Mouse (Mus musculus): Measurements from ENCODE around the gene Hoxb4.

Hoxb4 gene

GRCm38 (mm10) chr11:96328605-96329004 lies 10.5 kb downstream of the Hoxb4 start:
- DNase-seq (ENCODE audit: extremely low read depth, insufficient read length, low spot score) = no peak

- no peak for DNase-seq (ENCODE audit: extremely low read depth, insufficient read length, low spot score)
Measured at GRCm38 (mm10) chr11:96332105-96332504, 14.0 kb downstream of the Hoxb4 start.

DNA sequence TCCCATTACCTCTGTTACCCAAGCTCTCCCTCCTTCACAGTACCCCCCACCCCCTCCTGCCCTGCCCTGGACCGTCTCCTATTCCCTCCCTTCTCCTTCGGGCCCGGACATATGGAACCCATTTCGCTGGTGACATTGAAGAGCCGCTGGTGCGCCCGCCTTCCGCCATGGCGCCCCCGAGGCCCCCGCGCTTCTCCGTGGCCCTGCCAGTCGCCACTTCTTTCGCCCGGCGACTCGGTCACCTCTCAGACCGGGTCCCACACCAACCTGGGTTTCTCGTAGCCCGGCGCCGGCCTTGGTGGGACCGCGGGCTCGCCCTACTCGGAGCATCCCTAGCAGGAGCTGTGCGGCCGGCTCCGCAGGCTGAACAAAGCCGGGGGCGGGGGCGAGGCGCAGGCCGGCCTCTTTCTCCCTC lies 14.6 kb downstream of the Hoxb4 start:
- no peak for DNase-seq (ENCODE audit: extremely low read depth, insufficient read length, low spot score)

DNA sequence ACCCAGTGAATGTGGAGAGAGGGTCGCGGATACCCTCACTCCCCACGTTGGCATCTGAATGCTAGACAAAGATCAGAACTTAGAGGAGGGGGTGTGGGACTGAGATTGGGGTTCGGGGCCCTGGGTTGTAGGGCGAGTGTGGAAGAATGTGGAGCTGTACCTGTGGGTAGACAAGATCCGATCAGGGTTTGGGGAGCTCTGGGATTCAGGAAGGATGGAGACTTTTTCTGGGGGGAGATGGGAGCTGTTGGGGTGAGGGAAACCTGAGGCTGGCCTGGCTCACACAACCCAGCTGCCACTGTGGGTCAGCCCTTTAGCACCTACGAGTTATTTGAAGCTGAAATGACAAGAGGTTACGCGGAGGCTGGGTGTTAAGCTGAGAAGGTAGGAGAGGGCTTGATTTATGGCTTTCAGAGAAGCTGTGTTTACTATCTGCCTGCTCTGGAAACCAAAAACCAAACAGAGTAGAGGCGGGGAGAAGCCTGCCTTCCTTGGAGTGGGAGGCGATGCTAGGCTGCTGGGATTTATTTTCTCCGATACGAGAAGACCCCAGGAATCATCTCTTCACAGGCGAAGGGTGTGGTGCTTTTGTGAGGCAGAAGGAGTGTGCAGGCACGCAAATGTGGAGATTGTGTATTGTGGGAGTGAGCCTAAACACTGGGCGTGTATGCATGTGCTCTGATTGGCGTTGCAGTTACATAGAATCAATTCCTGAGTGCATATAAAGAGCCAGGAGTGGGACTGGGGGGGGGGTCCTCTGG lies 15.4 kb downstream of the Hoxb4 start:
- no peak for DNase-seq (ENCODE audit: extremely low read depth, insufficient read length, low spot score)

GRCm38 (mm10) chr11:96334002-96334364 lies 15.9 kb downstream of the Hoxb4 start:
- no peak for DNase-seq (ENCODE audit: extremely low read depth, insufficient read length, low spot score)

GRCm38 (mm10) chr11:96334998-96335397 lies 16.9 kb downstream of the Hoxb4 start:
- no peak for DNase-seq (ENCODE audit: extremely low read depth, insufficient read length, low spot score)

- DNase-seq (ENCODE audit: extremely low read depth, insufficient read length, low spot score) = no peak
Measured at GRCm38 (mm10) chr11:96336597-96336996, 18.5 kb downstream of the Hoxb4 start.

GRCm38 (mm10) chr11:96337026-96337425 lies 19.0 kb downstream of the Hoxb4 start:
- DNase-seq (ENCODE audit: extremely low read depth, insufficient read length, low spot score) = no peak

GRCm38 (mm10) chr11:96338957-96339855 lies 21.1 kb downstream of the Hoxb4 start:
- DNase-seq (ENCODE audit: extremely low read depth, insufficient read length, low spot score) = no peak

GRCm38 (mm10) chr11:96340698-96341365 lies 22.8 kb downstream of the Hoxb4 start:
- no peak for DNase-seq (ENCODE audit: extremely low read depth, insufficient read length, low spot score)

DNA sequence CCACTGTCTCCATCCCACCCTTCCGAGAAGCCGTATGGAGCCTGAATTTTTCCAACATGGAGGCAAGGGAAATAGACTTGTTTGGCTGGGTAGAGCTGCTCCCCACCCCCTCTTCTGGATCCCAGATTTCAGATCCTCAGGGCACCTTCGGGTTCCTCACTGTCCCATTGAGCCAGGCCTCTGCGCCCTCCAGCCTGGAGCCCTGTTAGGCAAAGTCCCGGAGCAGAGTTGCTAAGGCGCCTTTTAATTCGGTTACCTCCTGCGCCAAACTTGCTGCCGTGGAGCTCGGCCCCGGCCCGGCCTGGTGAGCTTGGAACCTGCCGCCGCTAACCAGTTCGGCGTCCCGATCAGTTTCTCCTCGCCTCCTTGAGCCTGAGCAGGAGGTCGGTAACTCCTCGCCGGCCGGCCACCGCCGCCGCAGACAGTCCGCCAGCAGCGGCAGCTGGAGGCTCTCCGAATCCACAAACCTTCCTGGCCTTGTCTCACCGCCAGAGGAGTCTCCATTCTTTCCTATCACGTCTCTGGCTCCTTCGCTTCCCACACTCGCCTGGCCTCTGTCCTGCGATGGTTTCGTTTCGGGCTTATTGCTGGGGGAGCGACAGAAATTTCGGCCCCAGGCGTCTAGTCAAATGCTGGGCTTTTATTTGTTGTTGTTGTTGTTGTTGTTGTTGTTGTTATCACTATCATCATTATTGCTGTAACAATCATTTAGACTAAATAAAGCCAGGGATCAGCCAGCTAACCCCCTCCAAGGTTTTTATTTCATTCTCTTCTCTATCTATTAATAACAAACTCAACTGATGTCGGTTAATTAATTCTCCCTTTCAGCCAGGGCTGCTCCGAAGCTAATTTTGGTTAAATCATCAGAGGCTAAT lies 23.9 kb downstream of the Hoxb4 start:
- no peak for DNase-seq (ENCODE audit: extremely low read depth, insufficient read length, low spot score)

GRCm38 (mm10) chr11:96342576-96342930 lies 24.5 kb downstream of the Hoxb4 start:
- DNase-seq (ENCODE audit: extremely low read depth, insufficient read length, low spot score) = no peak

DNA sequence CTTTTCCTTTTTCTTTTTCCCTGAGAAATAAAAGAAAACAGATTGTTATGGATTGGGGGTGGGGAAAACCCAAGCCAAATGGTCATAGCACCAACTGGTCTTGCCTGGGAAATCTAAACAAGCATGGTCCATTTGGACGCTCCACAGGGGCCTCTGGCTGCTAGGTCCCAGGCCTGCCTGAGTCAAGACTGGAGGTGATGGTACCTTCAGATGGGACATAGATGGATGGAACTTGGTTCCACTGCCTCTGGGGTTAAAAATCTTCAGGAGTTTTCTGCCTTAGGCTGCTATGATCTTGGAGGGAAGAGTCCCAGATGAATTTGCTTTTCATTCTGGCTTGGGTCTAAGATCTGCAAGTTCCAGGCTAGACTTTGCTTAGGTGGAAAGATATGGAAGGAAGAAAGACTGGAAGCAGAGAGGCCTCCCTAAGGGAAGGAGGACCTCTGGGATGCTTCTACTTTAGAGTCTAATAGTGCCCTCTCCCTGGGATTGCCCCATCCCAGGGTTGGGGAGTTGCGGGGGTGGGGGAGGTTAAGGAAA lies 25.2 kb downstream of the Hoxb4 start:
- DNase-seq (ENCODE audit: extremely low read depth, insufficient read length, low spot score) = no peak

DNA sequence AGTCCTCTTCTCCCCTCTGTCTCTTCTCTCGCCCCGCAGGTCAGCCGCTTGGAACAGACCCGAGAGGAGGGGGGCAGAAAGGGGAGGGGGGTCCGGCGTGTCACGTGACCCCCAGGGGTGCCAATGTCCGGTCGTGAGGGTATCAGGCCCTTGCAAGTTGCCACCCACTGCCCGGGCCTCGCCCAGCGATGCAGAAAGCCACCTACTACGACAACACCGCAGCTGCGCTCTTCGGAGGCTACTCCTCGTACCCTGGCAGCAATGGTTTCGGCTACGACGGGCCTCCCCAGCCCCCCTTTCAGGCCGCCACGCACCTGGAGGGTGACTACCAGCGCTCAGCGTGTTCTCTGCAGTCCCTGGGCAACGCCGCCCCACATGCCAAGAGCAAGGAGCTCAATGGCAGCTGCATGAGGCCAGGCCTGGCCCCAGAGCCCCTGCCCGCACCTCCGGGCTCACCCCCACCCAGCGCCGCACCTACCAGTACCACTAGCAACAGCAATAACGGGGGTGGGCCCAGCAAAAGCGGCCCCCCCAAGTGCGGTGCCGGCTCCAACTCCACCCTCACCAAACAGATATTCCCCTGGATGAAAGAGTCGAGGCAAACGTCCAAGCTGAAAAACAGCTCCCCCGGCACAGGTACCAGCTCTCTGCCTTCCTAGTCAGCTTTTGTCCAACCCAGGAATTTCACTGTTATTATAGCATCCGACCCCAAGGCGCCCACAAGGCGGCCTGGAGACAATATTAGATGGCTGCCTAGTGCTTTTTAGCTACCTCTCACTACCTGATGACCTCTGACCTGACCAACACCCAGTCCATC lies 26.2 kb downstream of the Hoxb4 start:
- no peak for DNase-seq (ENCODE audit: extremely low read depth, insufficient read length, low spot score)

DNA sequence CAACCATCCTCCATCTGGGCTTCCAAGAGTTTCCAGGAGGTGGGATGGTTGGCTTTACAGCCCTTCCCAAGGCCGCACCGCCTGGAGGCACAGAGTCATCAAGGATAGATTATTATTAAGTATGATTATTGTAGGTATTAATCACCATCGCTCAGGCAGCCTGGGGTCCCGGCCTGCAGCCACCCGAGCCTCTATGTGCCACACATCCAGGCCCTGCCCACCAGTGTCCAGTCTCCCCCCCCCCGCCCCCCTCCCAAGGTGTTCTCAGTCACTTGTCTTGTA lies 26.8 kb downstream of the Hoxb4 start:
- DNase-seq (ENCODE audit: extremely low read depth, insufficient read length, low spot score) = no peak

DNA sequence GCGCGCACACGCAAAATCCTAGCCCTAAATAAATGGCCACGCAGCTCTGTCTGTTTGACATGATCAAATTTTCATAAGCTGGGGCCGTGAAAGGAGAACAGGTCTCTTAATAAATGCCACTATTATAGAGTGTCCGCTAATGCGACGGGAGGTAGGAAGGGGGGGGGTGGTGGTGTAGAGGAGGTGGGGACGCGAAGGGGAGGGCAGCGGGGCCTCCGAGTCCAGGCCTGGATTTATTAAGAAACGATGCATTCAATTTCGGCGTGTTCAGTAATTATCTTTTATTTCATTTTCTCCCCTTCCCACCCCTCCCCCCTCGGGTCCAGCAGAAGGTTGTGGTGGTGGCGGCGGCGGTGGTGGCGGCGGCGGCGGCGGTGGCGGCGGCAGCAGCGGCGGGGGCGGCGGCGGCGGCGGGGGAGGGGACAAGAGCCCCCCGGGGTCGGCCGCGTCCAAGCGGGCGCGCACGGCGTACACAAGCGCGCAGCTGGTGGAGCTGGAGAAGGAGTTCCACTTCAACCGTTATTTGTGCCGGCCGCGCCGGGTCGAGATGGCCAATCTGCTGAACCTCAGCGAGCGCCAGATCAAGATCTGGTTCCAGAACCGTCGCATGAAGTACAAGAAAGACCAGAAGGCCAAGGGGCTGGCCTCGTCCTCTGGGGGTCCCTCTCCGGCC lies 27.3 kb downstream of the Hoxb4 start:
- DNase-seq (ENCODE audit: extremely low read depth, insufficient read length, low spot score) = no peak

DNA sequence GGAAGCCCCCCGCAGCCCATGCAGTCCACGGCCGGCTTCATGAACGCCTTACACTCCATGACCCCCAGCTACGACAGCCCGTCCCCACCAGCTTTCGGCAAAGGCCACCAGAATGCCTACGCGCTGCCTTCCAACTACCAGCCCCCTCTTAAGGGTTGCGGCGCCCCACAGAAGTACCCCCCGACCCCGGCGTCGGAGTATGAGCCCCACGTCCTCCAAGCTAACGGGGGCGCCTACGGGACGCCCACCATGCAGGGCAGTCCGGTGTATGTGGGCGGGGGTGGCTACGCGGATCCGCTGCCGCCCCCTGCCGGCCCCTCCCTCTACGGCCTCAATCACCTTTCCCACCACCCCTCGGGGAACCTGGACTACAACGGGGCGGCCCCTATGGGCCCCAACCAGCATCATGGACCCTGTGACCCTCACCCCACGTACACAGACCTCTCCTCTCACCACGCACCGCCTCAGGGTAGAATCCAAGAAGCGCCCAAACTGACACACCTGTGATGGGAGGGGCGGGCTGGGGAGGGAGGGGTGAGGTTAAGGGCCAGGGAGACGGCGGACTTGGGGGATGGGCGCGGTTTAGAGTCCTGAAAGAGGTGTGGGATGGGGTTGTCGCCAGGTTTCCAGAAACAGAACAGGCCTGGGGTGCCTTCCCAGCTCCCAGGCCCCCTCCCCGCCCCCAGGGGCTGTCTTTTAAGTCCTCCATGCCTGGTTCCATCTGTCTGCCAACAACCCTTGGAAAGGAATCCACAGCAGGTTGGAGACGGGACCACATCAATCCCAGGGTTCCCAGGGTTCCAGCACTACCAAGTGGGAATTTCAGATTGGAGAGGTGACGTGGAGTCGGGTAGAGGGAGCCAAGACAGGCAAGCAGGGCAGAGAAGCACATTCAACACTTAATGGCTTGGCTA lies 28.1 kb downstream of the Hoxb4 start:
- DNase-seq (ENCODE audit: extremely low read depth, insufficient read length, low spot score) = no peak

DNA sequence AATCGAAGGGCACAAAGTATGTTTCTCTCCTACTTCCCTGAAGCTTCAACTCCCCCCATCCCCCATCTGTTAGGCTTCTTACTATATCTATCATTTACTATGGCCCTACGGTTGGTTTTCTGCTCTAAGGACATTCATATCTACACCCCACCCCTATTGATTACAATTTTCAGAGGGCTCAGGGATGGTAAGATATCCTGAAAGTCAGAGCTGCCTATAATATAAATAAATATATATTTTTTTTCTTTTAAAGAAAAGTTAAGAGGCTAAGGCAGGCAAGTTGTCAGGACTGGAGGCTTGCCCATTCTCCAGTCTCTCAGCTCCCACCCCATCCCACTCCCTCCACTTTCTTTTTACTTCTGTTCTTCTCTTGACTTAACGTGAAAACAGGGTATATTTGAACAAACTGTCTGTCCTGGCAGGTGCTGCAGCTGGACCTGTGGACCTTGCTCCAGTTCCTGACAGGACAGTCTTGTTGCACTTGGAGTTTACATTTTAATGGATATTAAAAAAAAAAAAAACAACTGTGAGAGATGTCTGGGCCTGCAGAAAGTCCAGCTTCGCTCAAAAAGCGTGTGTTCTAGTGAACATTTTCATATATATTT lies 29.0 kb downstream of the Hoxb4 start:
- DNase-seq (ENCODE audit: extremely low read depth, insufficient read length, low spot score) = no peak

All from 3134 (cell line).